Mouse (Mus musculus): ENCODE results near the gene Tmem160. TPM values are rescaled to one million over a fixed set of nuclear protein-coding genes. Genes with fewer than 3 reads are reported as not detected.

Gene Tmem160
- total RNA-seq, 2 experiments from 2014 or later: 39.1 to 39.9 TPM

DNA sequence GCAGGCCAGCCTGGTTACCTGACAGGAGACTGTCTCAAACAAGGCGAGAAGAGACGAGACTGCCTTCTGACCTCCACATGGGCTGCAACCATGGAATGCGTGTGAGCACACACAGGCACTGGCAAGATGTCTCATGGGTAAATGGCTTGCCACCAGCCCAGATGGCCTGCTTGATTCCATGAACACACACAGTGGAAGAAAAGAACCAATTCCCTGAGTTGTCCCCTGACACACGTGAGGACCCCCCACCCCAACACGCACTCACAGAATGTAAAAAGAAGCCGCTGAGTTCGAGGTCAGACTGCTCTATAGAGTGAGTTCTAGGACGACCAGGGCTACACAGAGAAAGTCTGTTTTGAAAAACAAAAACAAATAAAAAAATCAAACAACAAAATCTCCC, 25.0 kb downstream of the Tmem160 start, which contains the start of gene Npas1:
Gene Npas1, minus strand, starts transcription at position 101 of the 400 bp plus-strand sequence.
- DNase-seq (ENCODE audit: low spot score in 2 of 2): no peak

DNA sequence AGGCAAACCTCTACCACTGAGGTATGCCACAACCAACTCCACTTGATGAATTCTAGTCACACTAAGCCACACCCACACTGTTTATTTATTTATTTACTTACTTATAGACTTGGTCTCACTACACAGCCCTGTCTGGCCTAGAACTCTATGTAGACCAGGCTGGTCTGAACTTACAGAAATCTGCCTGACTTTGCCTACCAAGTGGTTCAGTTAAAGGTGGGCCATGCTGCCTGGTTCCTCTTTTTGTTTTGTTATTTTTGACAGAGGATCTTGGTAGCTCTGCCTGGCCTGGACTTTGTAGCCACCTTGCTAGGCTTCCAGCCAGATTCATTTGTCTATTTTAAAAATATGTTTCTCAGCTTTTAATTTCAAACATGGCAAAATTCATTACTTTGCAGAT, 36.2 kb downstream of the Tmem160 start:
- DNase-seq (ENCODE audit: low spot score in 2 of 2): no peak

- DNase-seq (ENCODE audit: low spot score in 2 of 2): no peak
Observed at GRCm38 (mm10) chr7:16489948-16490347, 37.4 kb downstream of the Tmem160 start.

DNA sequence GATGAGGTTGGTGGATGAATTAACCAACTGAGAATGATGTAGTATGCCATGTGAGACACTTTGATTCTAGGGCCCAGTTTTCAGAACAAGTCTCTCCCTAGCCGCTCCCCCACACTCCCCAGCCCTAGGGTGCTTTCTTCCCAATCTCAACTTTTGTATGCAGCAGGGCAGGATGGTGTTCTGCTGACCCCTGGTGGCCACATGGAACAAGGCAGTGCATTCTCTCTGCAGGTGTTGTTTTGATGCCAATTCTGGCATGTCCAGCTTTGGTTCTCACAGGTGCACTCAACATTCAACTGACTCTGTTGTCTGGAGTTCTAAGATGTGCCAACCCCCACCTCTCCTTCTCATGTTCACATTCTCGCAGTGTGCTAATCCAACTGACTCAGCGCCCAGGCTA, 39.2 kb downstream of the Tmem160 start:
- no peak for DNase-seq (ENCODE audit: low spot score in 2 of 2)

GRCm38 (mm10) chr7:16492211-16492610, 39.6 kb downstream of the Tmem160 start:
- no peak for DNase-seq (ENCODE audit: low spot score in 2 of 2)

- DNase-seq (ENCODE audit: low spot score in 2 of 2): no peak
Observed at GRCm38 (mm10) chr7:16493361-16493760, 40.8 kb downstream of the Tmem160 start.

DNA sequence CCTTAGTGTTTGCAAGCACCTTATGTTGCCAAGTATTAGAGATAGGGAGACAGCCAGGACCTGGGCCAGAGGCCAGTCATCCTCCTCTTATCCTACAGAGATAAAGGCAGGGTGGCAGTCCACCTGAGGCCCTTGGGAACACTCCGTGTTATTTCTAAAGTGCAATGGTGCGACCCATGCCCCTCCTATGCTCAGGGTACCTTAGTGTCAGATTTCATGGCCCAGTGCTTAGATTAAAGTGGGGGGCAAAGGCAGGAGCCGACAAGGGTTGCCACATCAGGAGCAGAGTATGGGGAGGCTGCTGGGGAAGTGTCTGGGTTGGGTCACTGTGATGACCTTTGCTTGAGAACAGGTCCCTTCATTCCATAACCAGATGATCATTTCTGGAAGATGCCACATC, 43.7 kb downstream of the Tmem160 start:
- DNase-seq (ENCODE audit: low spot score in 2 of 2): no peak

DNA sequence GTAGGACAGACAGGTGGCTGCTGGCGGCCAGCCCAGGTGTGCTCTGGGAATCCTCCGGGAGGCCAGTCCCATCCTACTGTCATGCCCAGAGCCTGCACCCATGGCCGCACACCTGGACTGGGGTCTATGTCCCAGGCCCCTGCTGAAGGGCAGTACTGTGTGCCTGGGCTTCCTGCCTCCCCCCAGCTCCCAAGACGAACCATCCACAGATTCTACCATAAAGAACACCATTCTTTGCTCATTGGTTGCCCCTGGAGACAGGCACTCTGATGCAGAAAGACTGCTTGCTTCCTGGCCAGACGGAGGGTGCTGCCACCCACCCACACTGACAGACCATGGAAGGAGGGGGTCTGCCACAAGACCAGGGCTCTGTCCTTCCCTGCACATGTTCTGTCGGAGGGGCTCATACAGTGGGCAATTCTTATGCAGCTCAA, 47.1 kb downstream of the Tmem160 start:
- DNase-seq (ENCODE audit: low spot score in 2 of 2): no peak

DNA sequence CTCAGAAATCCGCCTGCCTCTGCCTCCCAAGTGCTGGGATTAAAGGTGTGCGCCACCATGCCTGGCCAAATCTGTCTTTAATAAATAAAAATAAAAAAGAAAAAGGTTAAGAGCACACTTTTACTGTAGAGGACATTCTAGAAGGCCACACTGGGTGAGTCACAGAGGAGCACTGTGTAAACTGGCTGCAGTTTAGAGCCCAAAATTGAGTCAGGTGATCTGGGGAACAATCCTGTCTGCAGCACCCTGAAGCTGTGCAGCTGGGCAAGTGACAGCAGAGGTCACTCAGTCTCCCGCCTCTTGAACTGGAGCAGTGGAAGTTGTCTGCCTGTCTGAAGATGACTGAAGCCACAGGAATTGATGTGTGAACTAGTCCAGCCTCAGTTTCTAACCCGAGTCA, 49.0 kb downstream of the Tmem160 start:
- DNase-seq (ENCODE audit: low spot score in 2 of 2): no peak

DNA sequence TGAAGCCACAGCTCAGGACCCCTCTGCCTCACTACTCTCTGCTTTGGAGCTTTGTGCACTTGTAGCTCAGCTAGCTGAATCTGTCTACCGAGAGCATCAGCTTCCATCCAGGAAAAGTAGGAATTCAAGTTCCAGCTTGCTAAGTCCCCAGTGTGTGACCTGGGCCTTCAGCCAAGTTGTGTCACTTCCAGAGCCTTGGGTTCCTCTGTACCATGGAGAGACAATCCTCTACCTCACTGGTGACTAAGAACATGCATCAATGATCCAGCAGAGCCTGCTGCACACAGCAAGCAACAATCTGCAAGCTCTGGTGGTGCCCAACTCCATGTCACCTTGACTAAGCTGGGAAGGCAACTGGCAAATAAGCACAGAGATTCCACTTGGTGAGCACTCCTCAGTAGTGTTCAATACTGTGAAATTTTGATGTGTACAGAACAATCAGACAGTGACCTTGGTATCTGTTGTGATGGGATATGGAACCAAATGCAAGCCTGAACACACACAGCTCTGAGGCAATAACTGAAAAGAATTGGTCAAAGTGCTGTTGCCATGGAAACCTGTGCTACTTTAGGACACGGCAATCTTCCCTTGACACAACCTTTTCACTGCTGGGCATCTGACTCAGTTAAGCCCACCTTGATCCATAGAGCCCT, 52.1 kb downstream of the Tmem160 start:
- DNase-seq (ENCODE audit: low spot score in 2 of 2): no peak

Other genes with a start within 250 kb of the Tmem160 start
- gene Dhx34, start 230.7 kb upstream of the Tmem160 start, total RNA-seq (2021): 10 to 100 TPM; 20.9 to 21.9 TPM
- gene C5ar2, start 208.6 kb upstream of the Tmem160 start, total RNA-seq (2021): under 1 TPM; 0.45 to 0.48 TPM
- 1 to 10 TPM; 4.8 to 6.2 TPM for gene C5ar1, start 193.2 kb upstream of the Tmem160 start, total RNA-seq (2021)
- gene Inafm1, start 179.2 kb upstream of the Tmem160 start, total RNA-seq (2021): 10 to 100 TPM; 35.6 to 41.5 TPM
- 100 to 1,000 TPM; 103 to 116 TPM for gene Ccdc9, start 166.0 kb upstream of the Tmem160 start, total RNA-seq (2021)
- gene Bbc3, start 144.4 kb upstream of the Tmem160 start, total RNA-seq (2021): 1 to 10 TPM; 9.6 to 9.9 TPM
- gene Sae1, start 65.0 kb upstream of the Tmem160 start, total RNA-seq (2021): 100 to 1,000 TPM; 100 to 101 TPM
- gene Zc3h4, start 51.9 kb upstream of the Tmem160 start, total RNA-seq (2021): 10 to 100 TPM; 60.7 to 62.1 TPM
- gene Npas1, start 24.9 kb downstream of the Tmem160 start, total RNA-seq (2021): under 1 TPM in 1 of 2 experiments, not detected in 1; 0.20 TPM
- gene Arhgap35, start 162.2 kb downstream of the Tmem160 start, total RNA-seq (2021): 10 to 100 TPM; 72.2 to 76.0 TPM
- gene Ceacam15, start 222.9 kb downstream of the Tmem160 start, total RNA-seq (2021): not detected